Mouse (Mus musculus): Measurements from ENCODE around the gene Nhp2. TPM values are rescaled to one million over a fixed set of nuclear protein-coding genes. Genes with fewer than 3 reads are reported as not detected.
"Not testable (repeated sequence)": the region's sequence is repeated elsewhere in the genome, so short reads cannot be mapped to it uniquely, and the experiment has no call there.

Gene Nhp2
- total RNA-seq, 2 experiments from 2014 or later, result 44.7 to 52.4 TPM

- intact Hi-C loops (cut with DNase I), result no loop called here
Observed at GRCm38 (mm10) chr11:51605602-51606446, 13.7 kb upstream of the Nhp2 start.

DNA sequence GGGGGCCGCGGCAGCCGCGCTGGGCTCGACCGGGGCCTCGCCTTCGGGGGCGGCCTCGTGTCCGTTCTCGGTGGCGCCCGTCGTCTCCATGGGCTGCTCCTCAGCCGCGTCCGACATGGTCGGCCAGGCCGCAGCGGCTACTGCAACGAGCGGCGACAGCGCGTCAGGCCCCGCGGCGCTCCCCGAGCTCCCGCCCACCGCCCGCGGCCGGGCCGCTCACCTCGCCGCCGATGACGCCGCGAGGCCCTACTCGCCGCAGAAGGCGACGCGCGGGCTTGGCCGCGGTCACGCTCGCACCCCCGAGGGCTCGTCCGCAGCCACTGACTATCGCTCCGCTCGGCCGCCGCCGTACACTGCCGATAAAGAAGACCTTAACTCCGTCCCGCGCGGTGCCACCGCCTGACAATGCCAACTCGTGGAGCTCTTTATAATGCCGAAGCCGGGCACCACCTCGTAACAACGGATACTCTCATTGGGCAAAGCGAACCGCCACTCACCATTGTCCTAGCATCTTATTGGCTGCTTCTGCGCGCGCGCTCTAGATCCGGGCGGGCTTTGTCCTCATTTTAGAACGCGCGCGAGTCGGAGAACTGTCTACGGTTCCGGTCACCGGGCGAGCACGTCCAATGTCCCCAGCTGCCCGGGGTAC is 13.0 kb upstream of the Nhp2 start, which contains the start of gene Hnrnpab:
TSS of gene Hnrnpab (minus strand) at position 401 of the 649 bp plus-strand sequence.
- intact Hi-C loops (cut with DNase I), result no loop called here
- peak; percentile 97 to 99 for DNase-seq (ENCODE audit: low spot score in 2 of 2)

More at GRCm38 (mm10) chr11:51605602-51606446, 13.7 kb upstream of the Nhp2 start:
- peak; percentile 74 to 80 for DNase-seq (ENCODE audit: low spot score in 2 of 2)

DNA sequence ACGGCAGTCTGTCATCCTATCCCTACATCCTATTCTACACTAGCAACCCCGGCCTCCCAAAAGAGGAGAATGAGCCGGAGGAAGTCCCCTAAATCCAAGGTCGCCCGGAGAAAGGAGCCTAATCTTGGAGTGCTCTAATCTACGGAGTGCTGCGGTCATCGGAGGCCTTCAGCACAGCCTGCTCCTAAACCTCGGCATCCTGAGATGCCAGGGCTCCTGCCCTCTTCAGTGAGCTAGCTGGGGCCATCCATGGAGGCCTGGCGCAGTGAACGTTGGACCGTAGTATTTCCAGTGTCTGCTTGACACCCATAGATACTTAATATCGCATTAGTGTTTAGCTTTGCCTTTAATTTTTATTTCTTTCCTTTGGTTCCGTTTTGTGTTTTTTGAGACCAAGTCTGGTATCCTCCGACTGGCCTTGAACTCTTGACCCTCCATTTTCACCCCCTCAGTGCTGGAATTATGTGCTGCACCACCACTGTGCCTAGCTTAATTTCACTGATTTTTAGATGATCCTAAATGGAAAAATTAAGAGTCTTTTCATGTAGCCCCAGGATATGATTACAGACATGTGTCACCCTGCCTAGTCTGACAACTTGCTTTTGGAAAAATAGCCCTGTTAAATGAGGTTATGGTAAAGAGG is 12.3 kb upstream of the Nhp2 start:
- DNase-seq (ENCODE audit: low spot score in 2 of 2), result no peak
- intact Hi-C loops (cut with DNase I), result no loop called here

GRCm38 (mm10) chr11:51609266-51609909 is 10.1 kb upstream of the Nhp2 start:
- intact Hi-C loops (cut with DNase I), result no loop called here
- DNase-seq (ENCODE audit: low spot score in 2 of 2), result no peak

DNA sequence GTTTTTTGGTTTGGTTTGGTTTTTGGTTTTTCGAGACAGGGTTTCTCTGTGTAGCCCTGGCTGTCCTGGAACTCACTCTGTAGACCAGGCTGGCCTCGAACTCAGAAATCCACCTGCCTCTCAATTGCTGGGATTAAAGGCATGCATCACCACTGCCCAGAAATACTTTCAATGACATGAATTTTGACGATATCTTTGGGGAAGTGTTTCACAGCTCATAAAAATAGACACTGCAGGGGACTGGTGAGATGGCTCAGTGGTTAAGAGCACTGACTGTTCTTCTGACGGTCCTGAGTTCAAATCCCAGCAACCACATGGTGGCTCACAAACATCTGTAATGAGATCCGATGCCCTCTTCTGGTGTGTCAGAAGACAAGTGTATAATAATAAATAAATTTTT is 9.6 kb upstream of the Nhp2 start:
- DNase-seq (ENCODE audit: low spot score in 2 of 2); intact Hi-C loops (cut with DNase I): not testable (repeated sequence)

DNA sequence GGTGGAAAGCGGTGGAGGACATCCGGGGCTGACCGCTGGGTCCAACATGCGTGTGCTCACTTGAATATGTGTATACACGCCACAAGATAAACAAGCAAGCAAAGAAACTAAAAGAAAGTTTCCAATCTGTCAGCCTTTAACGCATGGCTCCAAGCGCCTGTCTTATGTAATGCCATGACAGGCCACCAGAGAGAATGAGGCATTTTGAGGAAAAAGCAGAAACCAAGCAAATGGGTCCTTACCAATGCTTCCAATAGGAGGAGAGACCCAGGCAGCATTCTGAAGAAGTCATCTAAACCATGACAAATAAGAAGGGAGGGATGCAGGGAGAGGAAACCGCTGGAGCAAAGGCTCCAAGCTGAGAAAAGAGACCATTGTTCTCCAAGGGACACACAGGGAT is 5.3 kb upstream of the Nhp2 start:
- no peak for DNase-seq (ENCODE audit: low spot score in 2 of 2)
- intact Hi-C loops (cut with DNase I), result no loop called here

DNA sequence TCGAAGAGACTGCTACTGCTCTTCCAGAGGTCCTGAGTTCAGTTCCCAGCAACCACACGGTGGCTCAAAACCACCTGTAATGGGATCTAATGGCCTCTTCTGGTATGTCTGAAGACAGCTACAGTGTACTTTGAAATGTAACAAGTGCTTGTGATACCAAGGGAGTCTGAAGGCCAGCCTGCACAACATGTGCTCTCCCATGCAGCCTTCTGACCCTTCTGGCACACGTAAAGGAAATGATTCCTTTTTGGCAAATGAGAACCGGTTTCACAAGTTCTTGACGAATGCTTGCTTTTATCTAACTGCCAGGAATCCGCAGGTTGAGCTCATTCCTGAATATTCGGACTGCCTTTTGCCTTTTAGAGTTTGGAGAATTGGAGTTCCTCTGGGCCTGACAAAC is 4.4 kb upstream of the Nhp2 start:
- intact Hi-C loops (cut with DNase I), result no loop called here
- DNase-seq (ENCODE audit: low spot score in 2 of 2), result no peak

- peak in 1 of 2 experiments; percentile 31 for DNase-seq (ENCODE audit: low spot score in 2 of 2)
- intact Hi-C loops (cut with DNase I), result no loop called here
Observed at GRCm38 (mm10) chr11:51615601-51616000, 3.9 kb upstream of the Nhp2 start.

- intact Hi-C loops (cut with DNase I); DNase-seq (ENCODE audit: low spot score in 2 of 2): not testable (repeated sequence)
Observed at GRCm38 (mm10) chr11:51616113-51616512, 3.4 kb upstream of the Nhp2 start.

GRCm38 (mm10) chr11:51617693-51618092 is 1.8 kb upstream of the Nhp2 start:
- DNase-seq (ENCODE audit: low spot score in 2 of 2), result peak; percentile 44 to 69
- intact Hi-C loops (cut with DNase I), result loop anchor here (1.0 kb wide), 1 partner anchor 64 kb away; no protein-coding TSS in a partner anchor

- intact Hi-C loops (cut with DNase I), result no loop called here
Observed at GRCm38 (mm10) chr11:51618894-51619408, 584 bp upstream of the Nhp2 start.

DNA sequence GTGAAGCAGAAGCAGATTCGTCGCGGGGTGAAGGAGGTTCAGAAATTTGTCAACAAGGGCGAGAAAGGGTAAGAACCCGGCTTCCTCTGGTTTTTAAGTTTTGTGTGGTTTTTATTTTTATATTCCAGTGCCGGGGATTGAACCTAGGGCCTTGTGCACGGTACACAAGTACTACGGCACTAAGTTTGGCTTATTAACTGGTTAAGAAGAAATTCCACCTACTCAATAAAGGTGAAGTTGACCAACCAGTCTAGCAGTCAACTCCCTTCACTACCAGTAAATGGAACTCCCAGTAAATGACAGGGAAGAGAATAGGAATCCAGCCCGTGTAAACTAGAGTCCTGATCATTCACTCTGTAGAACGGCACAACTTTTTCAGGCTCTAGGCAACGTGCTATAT is 549 bp downstream of the Nhp2 start:
- no peak for DNase-seq (ENCODE audit: low spot score in 2 of 2)
- intact Hi-C loops (cut with DNase I), result no loop called here

More at GRCm38 (mm10) chr11:51618894-51619408, 584 bp upstream of the Nhp2 start:
- DNase-seq (ENCODE audit: low spot score in 2 of 2), result no peak

DNA sequence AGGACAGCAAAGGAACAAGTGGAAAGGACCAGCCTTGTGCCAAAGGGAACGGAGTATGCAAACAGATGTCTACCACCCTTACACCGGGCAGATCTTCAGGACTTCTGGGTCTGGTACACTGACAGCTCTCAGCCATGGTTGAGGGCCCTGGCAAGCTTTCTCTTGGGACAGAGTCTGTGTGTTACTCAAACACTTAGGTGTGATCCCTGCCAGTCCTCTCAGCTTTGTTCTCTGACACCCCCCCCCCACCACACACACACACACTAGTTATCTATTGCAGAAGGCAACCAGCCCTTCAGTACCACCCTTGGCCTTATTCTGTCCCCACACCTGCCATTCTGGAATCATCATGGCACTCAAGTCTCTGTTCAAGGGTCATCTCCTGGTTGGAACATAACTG is 2.2 kb downstream of the Nhp2 start:
- intact Hi-C loops (cut with DNase I), result no loop called here
- no peak for DNase-seq (ENCODE audit: low spot score in 2 of 2)

GRCm38 (mm10) chr11:51622971-51623491 is 3.5 kb downstream of the Nhp2 start:
- intact Hi-C loops (cut with DNase I), result no loop called here
- peak; percentile 77 to 82 for DNase-seq (ENCODE audit: low spot score in 2 of 2)

DNA sequence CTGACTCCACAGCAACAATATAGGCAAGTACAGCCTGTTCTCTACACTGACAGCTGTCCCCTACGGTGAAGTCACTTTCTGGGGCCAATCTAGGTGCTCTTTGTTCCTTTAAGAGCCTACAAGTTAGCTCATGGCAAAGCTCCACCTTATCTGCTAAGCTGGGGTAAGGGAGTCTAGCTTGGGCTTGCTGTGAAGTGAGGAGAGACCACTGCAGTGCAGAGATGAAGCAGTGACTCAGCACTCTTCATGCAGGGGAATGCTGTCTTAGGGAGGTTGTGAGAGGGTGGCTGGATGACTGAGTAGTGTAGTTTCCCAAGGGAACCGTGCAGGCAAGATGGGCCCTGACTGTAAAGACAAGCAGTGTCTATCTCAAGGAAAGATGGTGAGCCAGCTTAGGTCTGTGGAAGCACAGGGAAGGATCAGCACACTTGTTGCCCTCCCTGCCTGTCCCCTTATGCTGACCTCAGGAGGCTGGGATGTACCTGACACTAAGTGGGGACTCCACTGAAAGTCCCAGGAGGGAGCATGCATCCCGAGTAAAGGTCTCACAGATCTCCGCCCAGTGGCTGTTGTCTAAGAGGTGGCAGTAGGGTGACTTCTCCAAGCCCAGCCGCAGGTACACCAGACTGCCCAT is 5.8 kb downstream of the Nhp2 start:
- DNase-seq (ENCODE audit: low spot score in 2 of 2), result no peak
- intact Hi-C loops (cut with DNase I), result no loop called here

GRCm38 (mm10) chr11:51627425-51627824 is 7.9 kb downstream of the Nhp2 start:
- DNase-seq (ENCODE audit: low spot score in 2 of 2), result peak in 1 of 2 experiments; percentile 44
- intact Hi-C loops (cut with DNase I), result no loop called here

- no peak for DNase-seq (ENCODE audit: low spot score in 2 of 2)
- intact Hi-C loops (cut with DNase I), result no loop called here
Observed at GRCm38 (mm10) chr11:51627907-51628306, 8.4 kb downstream of the Nhp2 start.

GRCm38 (mm10) chr11:51629651-51630314 is 10.2 kb downstream of the Nhp2 start:
- intact Hi-C loops (cut with DNase I), result no loop called here
- DNase-seq (ENCODE audit: low spot score in 2 of 2), result peak; percentile 64 to 72
